Mouse (Mus musculus): ENCODE data around the gene BC005537. TPM values are rescaled to one million over a fixed set of nuclear protein-coding genes. Genes with fewer than 3 reads are reported as not detected.

BC005537 gene
- polyA plus RNA-seq, 1 experiment from 2014 or later = 25.0 TPM

GRCm38 (mm10) chr13:24851989-24852388 is 50.5 kb downstream of the BC005537 start:
- no peaks in the 10 kb centered on the region for H3K9me3 ChIP-seq (ENCODE audit: control insufficient read depth, low read length)
- H3K9ac ChIP-seq (ENCODE audit: low read length) = no peak overlapping the region
- 88% methylated on average over 2 of the region's 2 CpGs for WGBS
- DNase-seq (ENCODE audit: low spot score, missing footprints) (no peak), ATAC-seq (ENCODE audit: low FRiP score) (no peak)
- no peak overlapping the region for H3K4me3 ChIP-seq (ENCODE audit: low read depth, low read length)
- no peak overlapping the region for H3K4me2 ChIP-seq
- no peaks in the 10 kb centered on the region for H3K36me3 ChIP-seq (ENCODE audit: control insufficient read depth, insufficient read depth, low read length)
- no peaks in the 10 kb centered on the region for H3K27me3 ChIP-seq (ENCODE audit: control insufficient read depth, insufficient read depth, low read length)
- no peaks in the 10 kb centered on the region for H3K4me1 ChIP-seq (ENCODE audit: control insufficient read depth, insufficient read depth, low read length)
- no peak overlapping the region for H3K27ac ChIP-seq (ENCODE audit: low read depth, low read length)

- 85% methylated on average over 3 of the region's 3 CpGs for WGBS
- no peak overlapping the region for H3K27ac ChIP-seq (ENCODE audit: low read depth, low read length)
- no peaks in the 10 kb centered on the region for H3K36me3 ChIP-seq (ENCODE audit: control insufficient read depth, insufficient read depth, low read length)
- H3K4me2 ChIP-seq = no peak overlapping the region
- H3K9ac ChIP-seq (ENCODE audit: low read length) = no peak overlapping the region
- no peak overlapping the region for H3K4me3 ChIP-seq (ENCODE audit: low read depth, low read length)
- no peaks in the 10 kb centered on the region for H3K4me1 ChIP-seq (ENCODE audit: control insufficient read depth, insufficient read depth, low read length)
- DNase-seq (ENCODE audit: low spot score, missing footprints) (no peak), ATAC-seq (ENCODE audit: low FRiP score) (no peak)
- H3K9me3 ChIP-seq (ENCODE audit: control insufficient read depth, low read length) = no peaks in the 10 kb centered on the region
- no peaks in the 10 kb centered on the region for H3K27me3 ChIP-seq (ENCODE audit: control insufficient read depth, insufficient read depth, low read length)
Observed at GRCm38 (mm10) chr13:24852570-24852969, 51.1 kb downstream of the BC005537 start.

- Histone ChIP-seq H3K27ac (ENCODE audit: low read depth, low read length) (no peak overlapping the region), H3K4me1 (ENCODE audit: control insufficient read depth, insufficient read depth, low read length) (no peaks in the 10 kb centered on the region), H3K4me3 (ENCODE audit: low read depth, low read length) (no peak overlapping the region), H3K27me3 (ENCODE audit: control insufficient read depth, insufficient read depth, low read length) (no peaks in the 10 kb centered on the region), H3K36me3 (ENCODE audit: control insufficient read depth, insufficient read depth, low read length) (no peaks in the 10 kb centered on the region), H3K4me2 (no peak overlapping the region), H3K9me3 (ENCODE audit: control insufficient read depth, low read length) (no peaks in the 10 kb centered on the region), H3K9ac (ENCODE audit: low read length) (no peak overlapping the region)
- ATAC-seq (ENCODE audit: low FRiP score) (no peak), DNase-seq (ENCODE audit: low spot score, missing footprints) (no peak)
Observed at GRCm38 (mm10) chr13:24859115-24859514, 57.7 kb downstream of the BC005537 start.

- H3K27me3 ChIP-seq (ENCODE audit: control insufficient read depth, insufficient read depth, low read length) = no peaks in the 10 kb centered on the region
- no peak overlapping the region for H3K4me3 ChIP-seq (ENCODE audit: low read depth, low read length)
- H3K9me3 ChIP-seq (ENCODE audit: control insufficient read depth, low read length) = no peaks in the 10 kb centered on the region
- no peak overlapping the region for H3K9ac ChIP-seq (ENCODE audit: low read length)
- no peaks in the 10 kb centered on the region for H3K36me3 ChIP-seq (ENCODE audit: control insufficient read depth, insufficient read depth, low read length)
- H3K4me1 ChIP-seq (ENCODE audit: control insufficient read depth, insufficient read depth, low read length) = no peaks in the 10 kb centered on the region
- 81% methylated on average over 12 of the region's 12 CpGs for WGBS
- no peak for ATAC-seq (ENCODE audit: low FRiP score)
- no peak for DNase-seq (ENCODE audit: low spot score, missing footprints)
- H3K27ac ChIP-seq (ENCODE audit: low read depth, low read length) = no peak overlapping the region
- no peak overlapping the region for H3K4me2 ChIP-seq
Observed at GRCm38 (mm10) chr13:24861084-24861483, 59.6 kb downstream of the BC005537 start.

GRCm38 (mm10) chr13:24862021-24862420 is 60.6 kb downstream of the BC005537 start:
- no peak for DNase-seq (ENCODE audit: low spot score, missing footprints)
- no peaks in the 10 kb centered on the region for H3K9me3 ChIP-seq (ENCODE audit: control insufficient read depth, low read length)
- H3K4me3 ChIP-seq (ENCODE audit: low read depth, low read length) = no peak overlapping the region
- 91% methylated on average over 7 of the region's 7 CpGs for WGBS
- ATAC-seq (ENCODE audit: low FRiP score) = no peak
- no peaks in the 10 kb centered on the region for H3K27me3 ChIP-seq (ENCODE audit: control insufficient read depth, insufficient read depth, low read length)
- H3K9ac ChIP-seq (ENCODE audit: low read length) = no peak overlapping the region
- no peaks in the 10 kb centered on the region for H3K36me3 ChIP-seq (ENCODE audit: control insufficient read depth, insufficient read depth, low read length)
- no peaks in the 10 kb centered on the region for H3K4me1 ChIP-seq (ENCODE audit: control insufficient read depth, insufficient read depth, low read length)
- H3K27ac ChIP-seq (ENCODE audit: low read depth, low read length) = no peak overlapping the region
- no peak overlapping the region for H3K4me2 ChIP-seq

- Histone ChIP-seq H3K27ac (ENCODE audit: low read depth, low read length) (no peak overlapping the region), H3K27me3 (ENCODE audit: control insufficient read depth, insufficient read depth, low read length) (no peaks in the 10 kb centered on the region), H3K4me1 (ENCODE audit: control insufficient read depth, insufficient read depth, low read length) (no peaks in the 10 kb centered on the region), H3K4me3 (ENCODE audit: low read depth, low read length) (no peak overlapping the region), H3K9ac (ENCODE audit: low read length) (no peak overlapping the region), H3K36me3 (ENCODE audit: control insufficient read depth, insufficient read depth, low read length) (no peaks in the 10 kb centered on the region), H3K9me3 (ENCODE audit: control insufficient read depth, low read length) (no peaks in the 10 kb centered on the region), H3K4me2 (no peak overlapping the region)
- WGBS = 61% methylated on average over 7 of the region's 7 CpGs
- ATAC-seq (ENCODE audit: low FRiP score) (no peak), DNase-seq (ENCODE audit: low spot score, missing footprints) (no peak)
Observed at GRCm38 (mm10) chr13:24862520-24862919, 61.1 kb downstream of the BC005537 start.

Other genes starting within 250 kb of the BC005537 start
- 9.2 and 11.1 TPM in 2 replicates for gene Ripor2, start 219.5 kb upstream of the BC005537 start, polyA plus RNA-seq (2014; fragmentation: Nextera tagmentation; extraction: Ambion mirVana)
- 0.26 TPM in 1 of 2 replicates, not detected in the other for gene Armh2, start 60.4 kb upstream of the BC005537 start, polyA plus RNA-seq (2014; fragmentation: Nextera tagmentation; extraction: Ambion mirVana)
- 145 and 152 TPM in 2 replicates for gene Gmnn, start 39.7 kb upstream of the BC005537 start, polyA plus RNA-seq (2014; fragmentation: Nextera tagmentation; extraction: Ambion mirVana)
- gene Acot13, start 29.9 kb downstream of the BC005537 start, polyA plus RNA-seq (2014; fragmentation: Nextera tagmentation; extraction: Ambion mirVana) = 53.5 and 58.8 TPM in 2 replicates
- 79.6 and 80.9 TPM in 2 replicates for gene Tdp2, start 30.0 kb downstream of the BC005537 start, polyA plus RNA-seq (2014; fragmentation: Nextera tagmentation; extraction: Ambion mirVana)
- gene D130043K22Rik, start 43.5 kb downstream of the BC005537 start, polyA plus RNA-seq (2014; fragmentation: Nextera tagmentation; extraction: Ambion mirVana) = 0.58 and 1.1 TPM in 2 replicates
- gene Aldh5a1, start 136.0 kb downstream of the BC005537 start, polyA plus RNA-seq (2014; fragmentation: Nextera tagmentation; extraction: Ambion mirVana) = 8.6 and 9.1 TPM in 2 replicates
- gene Gpld1, start 141.5 kb downstream of the BC005537 start, polyA plus RNA-seq (2014; fragmentation: Nextera tagmentation; extraction: Ambion mirVana) = 0.23 and 0.47 TPM in 2 replicates
- gene Mrs2, start 218.7 kb downstream of the BC005537 start, polyA plus RNA-seq (2014; fragmentation: Nextera tagmentation; extraction: Ambion mirVana) = 24.3 and 31.9 TPM in 2 replicates

All from midbrain, embryonic 11.5 days (tissue).